Mouse (Mus musculus): ENCODE measurements around the gene Ahsg.
"Not testable (repeated sequence)": the region's sequence is repeated elsewhere in the genome, so short reads cannot be mapped to it uniquely, and the experiment has no call there.

The Ahsg gene

GRCm38 (mm10) chr16:22938541-22938940, 47.5 kb downstream of the Ahsg start:
- no peak for DNase-seq (ENCODE audit: extremely low read depth, low read depth, low spot score)

DNA sequence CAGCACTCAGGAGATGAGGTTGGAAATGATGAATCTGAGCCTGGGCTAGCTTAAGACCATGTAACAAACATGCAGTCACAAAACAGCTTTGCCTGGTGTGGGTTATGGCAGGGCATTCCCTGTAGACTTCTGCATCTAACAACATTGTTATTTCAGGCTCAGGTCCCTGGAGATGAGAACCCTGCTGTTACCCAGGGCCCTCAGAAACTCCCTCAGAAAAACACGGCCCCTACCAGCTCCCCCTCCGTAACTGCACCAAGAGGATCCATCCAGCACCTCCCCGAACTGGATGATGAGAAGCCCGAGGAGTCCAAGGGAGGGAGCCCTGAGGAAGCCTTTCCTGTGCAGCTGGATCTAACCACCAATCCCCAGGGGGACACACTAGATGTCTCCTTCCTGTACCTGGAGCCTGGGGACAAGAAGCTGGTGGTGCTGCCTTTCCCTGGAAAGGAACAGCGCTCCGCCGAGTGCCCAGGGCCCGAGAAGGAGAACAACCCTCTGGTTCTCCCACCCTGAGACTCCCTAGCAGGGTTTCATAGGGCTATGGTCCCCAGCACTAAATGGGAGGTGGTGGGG, 48.1 kb downstream of the Ahsg start:
- no peak for DNase-seq (ENCODE audit: extremely low read depth, low read depth, low spot score)

GRCm38 (mm10) chr16:22941825-22942476, 50.9 kb downstream of the Ahsg start:
- DNase-seq (ENCODE audit: extremely low read depth, low read depth, low spot score), result not testable (repeated sequence)

DNA sequence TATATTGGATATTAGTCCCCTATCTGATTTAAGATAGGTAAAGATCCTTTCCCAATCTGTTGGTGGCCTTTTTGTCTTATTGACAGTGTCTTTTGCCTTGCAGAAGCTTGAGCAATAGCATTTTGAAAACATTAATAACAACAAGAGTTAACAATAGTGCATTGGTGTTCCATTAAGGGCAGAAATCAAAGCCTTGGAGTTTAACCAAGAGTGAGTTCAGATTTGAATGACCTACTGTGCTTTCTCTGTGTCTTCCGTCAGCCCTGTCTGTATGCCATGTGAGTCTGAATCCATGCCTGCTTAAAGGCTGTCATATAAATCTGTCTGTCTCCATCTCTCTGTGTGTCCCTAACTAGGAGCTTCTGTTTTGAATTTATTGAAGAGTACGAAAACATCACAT, 56.3 kb downstream of the Ahsg start:
- no peak for DNase-seq (ENCODE audit: extremely low read depth, low read depth, low spot score)

All from fat pad, adult 2 months (tissue).